Mouse (Mus musculus) CH12.LX (cell line): ENCODE measurements around the gene Mon2. TPM values are rescaled to one million over a fixed set of nuclear protein-coding genes. Genes with fewer than 3 reads are reported as not detected.

Source experiments
- DNase-seq: peaks from one replicate; pipeline ENCODE4 v3.0.0-alpha.2; 2013; ENCODE audit errors: extremely low read depth
- H3K27ac ChIP-seq: 2 replicates; pipeline ENCODE4 v1.5.1; 2012; ENCODE audit warnings: low read depth, mild to moderate bottlenecking, control low read depth, moderate library complexity; ENCODE audit not compliant: insufficient read depth
- H3K27me3 ChIP-seq: replicated peaks from 2 replicates; pipeline ENCODE3; 2012; ENCODE audit warnings: inconsistent platforms
- H3K36me3 ChIP-seq, 2 experiments: replicated peaks in 1 of 2; 2 replicates each; pipeline versions ENCODE3 to v1.6.1; 2012; ENCODE audit warnings: inconsistent platforms in 1 of 2, low read length in 1 of 2, mild to moderate bottlenecking in 1 of 2, mixed read lengths in 1 of 2, moderate library complexity in 1 of 2; ENCODE audit not compliant: control insufficient read depth in 1 of 2, insufficient read depth in 1 of 2
- H3K4me1 ChIP-seq, 2 experiments: 2 replicates each; pipeline ENCODE4 v1.6.1; 2012; ENCODE audit warnings: inconsistent platforms in 1 of 2, moderate library complexity in 1 of 2; ENCODE audit not compliant: insufficient read depth in 2 of 2, control insufficient read depth in 1 of 2
- H3K4me2 ChIP-seq: 2 replicates; pipeline ENCODE4 v1.6.1; 2012; ENCODE audit warnings: low read depth, mild to moderate bottlenecking, control low read depth; ENCODE audit not compliant: poor library complexity, insufficient read depth, severe bottlenecking
- H3K4me3 ChIP-seq, 3 experiments: fragments of 150-350 bp in 1 of 3; sonication (generic) in 1 of 3; replicated peaks in 1 of 3; 2 replicates each; pipeline versions ENCODE3 to v1.5.1; 2011 to 2012; ENCODE audit warnings: low read depth in 2 of 3, low read length in 2 of 3, mild to moderate bottlenecking in 2 of 3, moderate library complexity in 2 of 3, control low read depth in 1 of 3, improper control_type of control experiment in 1 of 3, inconsistent platforms in 1 of 3, mixed read lengths in 1 of 3; ENCODE audit not compliant: poor library complexity in 1 of 3
- H3K79me2 ChIP-seq: replicated peaks from 2 replicates; pipeline ENCODE4 v1.6.1; 2012; ENCODE audit warnings: mild to moderate bottlenecking, moderate library complexity; ENCODE audit not compliant: control insufficient read depth, poor library complexity, insufficient read depth, severe bottlenecking; ENCODE audit errors: extremely low read depth
- H3K9ac ChIP-seq: 2 replicates; pipeline ENCODE4 v1.6.1; 2012; ENCODE audit warnings: low read depth, mild to moderate bottlenecking, control low read depth, moderate library complexity; ENCODE audit not compliant: insufficient read depth
- H3K9me3 ChIP-seq: replicated peaks from 2 replicates; pipeline ENCODE3; 2012; ENCODE audit warnings: low read length, inconsistent platforms, mixed read lengths
- CHD1 ChIP-seq: IDR thresholded peaks from 2 replicates; pipeline ENCODE4 v1.6.1; 2012; ENCODE audit warnings: low read depth, low read length, improper control_type of control experiment, inconsistent platforms
- CHD2 ChIP-seq: IDR thresholded peaks from 2 replicates; pipeline ENCODE4 v1.6.1; 2011; ENCODE audit warnings: low read length, improper control_type of control experiment
- CTCF ChIP-seq, 2 experiments: IDR thresholded peaks in 1 of 2; conservative IDR thresholded peaks in 1 of 2; 2 replicates each; pipeline ENCODE4 v1.5.1; 2011 to 2012; ENCODE audit warnings: low read depth in 2 of 2, low read length in 2 of 2, improper control_type of control experiment in 1 of 2, inconsistent platforms in 1 of 2, mild to moderate bottlenecking in 1 of 2, moderate library complexity in 1 of 2
- ELF1 ChIP-seq: IDR thresholded peaks from 2 replicates; pipeline ENCODE4 v1.6.1; 2014; ENCODE audit warnings: low read depth, mild to moderate bottlenecking, inconsistent platforms, low read length, improper control_type of control experiment
- EP300 ChIP-seq: IDR thresholded peaks from 2 replicates; pipeline ENCODE4 v1.6.1; 2011; ENCODE audit warnings: low read length, improper control_type of control experiment
- ETS1 ChIP-seq: conservative IDR thresholded peaks from 2 replicates; pipeline ENCODE4 v1.6.1; 2012; ENCODE audit warnings: low read depth, mild to moderate bottlenecking, inconsistent platforms, low read length, improper control_type of control experiment, moderate library complexity
- IRF4 ChIP-seq: IDR thresholded peaks from 2 replicates; pipeline ENCODE4 v1.6.1; 2014; ENCODE audit warnings: low read depth, mild to moderate bottlenecking, inconsistent platforms, low read length, improper control_type of control experiment
- JUN ChIP-seq: IDR thresholded peaks from 2 replicates; pipeline ENCODE4 v1.6.1; 2011; ENCODE audit warnings: low read depth, mild to moderate bottlenecking, low read length, improper control_type of control experiment, moderate library complexity; ENCODE audit not compliant: insufficient read depth
- KAT2A ChIP-seq: IDR thresholded peaks from 2 replicates; pipeline ENCODE4 v1.6.1; 2012; ENCODE audit warnings: low read length, improper control_type of control experiment, inconsistent platforms; ENCODE audit not compliant: insufficient replicate concordance
- MAX ChIP-seq: IDR thresholded peaks from 2 replicates; pipeline ENCODE4 v1.6.1; 2011; ENCODE audit warnings: low read length, improper control_type of control experiment
- MAZ ChIP-seq: IDR thresholded peaks from 2 replicates; pipeline ENCODE4 v1.6.1; 2012; ENCODE audit warnings: low read depth, mild to moderate bottlenecking, inconsistent platforms, low read length, improper control_type of control experiment, moderate library complexity
- MEF2A ChIP-seq: IDR thresholded peaks from 2 replicates; pipeline ENCODE4 v1.6.1; 2014; ENCODE audit warnings: low read depth, mild to moderate bottlenecking, inconsistent platforms, low read length, improper control_type of control experiment, borderline replicate concordance
- MXI1 ChIP-seq: IDR thresholded peaks from 2 replicates; pipeline ENCODE4 v1.6.1; 2011; ENCODE audit warnings: mild to moderate bottlenecking, low read depth, low read length, improper control_type of control experiment
- MYC ChIP-seq: IDR thresholded peaks from 2 replicates; pipeline ENCODE4 v1.6.1; 2011; ENCODE audit warnings: low read depth, mild to moderate bottlenecking, improper control_type of control experiment, low read length
- NELFE ChIP-seq: IDR thresholded peaks from 2 replicates; pipeline ENCODE4 v1.6.1; 2011; ENCODE audit warnings: low read depth, low read length, improper control_type of control experiment
- NRF1 ChIP-seq: IDR thresholded peaks from 2 replicates; pipeline ENCODE4 v1.6.1; 2014; ENCODE audit warnings: low read depth, mild to moderate bottlenecking, inconsistent platforms, low read length, improper control_type of control experiment, moderate library complexity
- PAX5 ChIP-seq: IDR thresholded peaks from 2 replicates; pipeline ENCODE4 v1.6.1; 2012; ENCODE audit warnings: low read length, inconsistent platforms, mixed read lengths
- POLR2A ChIP-seq: IDR thresholded peaks from 2 replicates; pipeline ENCODE4 v1.6.1; 2011; ENCODE audit warnings: low read depth, mild to moderate bottlenecking, improper control_type of control experiment, low read length
- RAD21 ChIP-seq: IDR thresholded peaks from 2 replicates; pipeline ENCODE4 v1.6.1; 2011; ENCODE audit warnings: low read depth, mild to moderate bottlenecking, low read length, improper control_type of control experiment, moderate library complexity
- SIN3A ChIP-seq: IDR thresholded peaks from 2 replicates; pipeline ENCODE4 v1.6.1; 2012; ENCODE audit warnings: low read length, improper control_type of control experiment, inconsistent platforms
- TBP ChIP-seq: conservative IDR thresholded peaks from 2 replicates; pipeline ENCODE4 v1.6.1; 2011; ENCODE audit warnings: low read depth, low read length, improper control_type of control experiment
- TCF12 ChIP-seq: IDR thresholded peaks from 2 replicates; pipeline ENCODE4 v1.6.1; 2014; ENCODE audit warnings: low read depth, mild to moderate bottlenecking, inconsistent platforms, low read length, improper control_type of control experiment
- USF1 ChIP-seq: IDR thresholded peaks from 2 replicates; pipeline ENCODE4 v1.6.1; 2014; ENCODE audit warnings: low read depth, mild to moderate bottlenecking, inconsistent platforms, low read length, improper control_type of control experiment
- USF2 ChIP-seq: conservative IDR thresholded peaks from 2 replicates; pipeline ENCODE4 v1.6.1; 2011; ENCODE audit warnings: low read depth, low read length, improper control_type of control experiment
- ZC3H11A ChIP-seq: IDR thresholded peaks from 2 replicates; pipeline ENCODE4 v1.6.1; 2012; ENCODE audit warnings: low read depth, mild to moderate bottlenecking, inconsistent platforms, low read length, improper control_type of control experiment
- ZKSCAN1 ChIP-seq: IDR thresholded peaks from 2 replicates; pipeline ENCODE4 v1.6.1; 2012; ENCODE audit warnings: low read depth, inconsistent platforms, low read length, improper control_type of control experiment, borderline replicate concordance
- ZMIZ1 ChIP-seq: IDR thresholded peaks from 2 replicates; pipeline ENCODE4 v1.6.1; 2012; ENCODE audit warnings: low read depth, mild to moderate bottlenecking, inconsistent platforms, low read length, improper control_type of control experiment
- dilution Hi-C: fragments of 300-500 bp; cut with MboI; formaldehyde crosslinking; loops from 2 replicates; pipeline ENCODE4 v1.14.3; 2020; ENCODE audit warnings: low sequenced_read_pairs; ENCODE audit not compliant: extremely low pct_unique_long_range_greater_than_20kb, extremely low pct_ligation_motif_present
- in situ Hi-C: fragments of 300-500 bp; cut with MboI; formaldehyde crosslinking; loops from 3 replicates; pipeline ENCODE4 v1.14.3; 2019; ENCODE audit warnings: low sequenced_read_pairs, low pct_ligation_motif_present, low pct_unique_long_range_greater_than_20kb, mixed read lengths
- polyA plus RNA-seq: library from polyadenylated mRNA; unstranded; fragments of >175 nt; gene quantifications from 2 replicates; pipeline ENCODE4 v1.2.1, GENCODE M21; 2012; ENCODE audit warnings: low read depth; ENCODE audit not compliant: insufficient read length
- total RNA-seq, 2 experiments: library from RNA; depleted of rRNA; stranded (reverse); fragments of 300-350 nt in 1 of 2; fragments of >200 nt in 1 of 2; gene quantifications; 2 replicates each; pipeline ENCODE4 v1.2.3; 2012 to 2014

Mon2 gene
- total and polyA plus RNA-seq, 3 experiments, result 18.6 to 31.0 (median 28.8) TPM

DNA sequence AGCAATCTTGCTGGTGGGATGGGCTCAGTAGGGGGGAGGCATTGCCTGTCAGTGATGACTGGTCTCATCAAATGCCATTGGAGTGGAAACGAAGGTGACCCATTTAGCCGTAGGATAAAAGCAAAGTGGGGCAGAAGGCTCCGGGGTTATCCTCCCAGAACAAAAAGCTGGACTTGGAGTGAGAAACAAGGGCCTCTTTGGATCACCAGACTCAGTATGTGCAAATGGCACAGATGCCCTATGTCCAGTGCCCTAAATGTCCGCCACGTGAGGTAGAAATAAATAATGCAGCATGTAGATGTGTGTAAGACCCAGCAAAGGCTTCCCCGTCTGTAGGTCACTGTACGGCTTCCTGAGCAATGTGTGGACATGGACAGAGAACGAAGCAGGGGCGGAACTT lies 113.7 kb downstream of the Mon2 start:
- H3K9me3 ChIP-seq, result no peaks in the 10 kb centered on the region
- H3K9ac ChIP-seq, result no peak overlapping the region
- TF ChIP-seq RAD21 (no peak), USF1 (no peak), ZC3H11A (no peak), ETS1 (no peak), USF2 (no peak), JUN (no peak), NRF1 (no peak), EP300 (no peak), MAZ (no peak), KAT2A (no peak), MXI1 (no peak), ZMIZ1 (no peak), ZKSCAN1 (no peak), CTCF (conservative IDR thresholded peaks at IDR 0.05 in 1 of 2, IDR thresholded peaks at IDR 0.05 in 1 of 2; ENCODE audit: low read depth in 2 of 2, low read length in 2 of 2) (no peak), CHD2 (no peak), PAX5 (no peak)
- H3K4me1 ChIP-seq, result no peaks in the 10 kb centered on the region
- no peak for DNase-seq
- dilution Hi-C loops, result no loop called here
- no peak overlapping the region for H3K27ac ChIP-seq
- H3K79me2 ChIP-seq, result no peaks in the 10 kb centered on the region
- no peaks in the 10 kb centered on the region for H3K27me3 ChIP-seq
- in situ Hi-C loops, result no loop called here
- no peak overlapping the region for H3K4me2 ChIP-seq
- H3K4me3 ChIP-seq, result no peak overlapping the region
- H3K36me3 ChIP-seq, result no peaks in the 10 kb centered on the region

DNA sequence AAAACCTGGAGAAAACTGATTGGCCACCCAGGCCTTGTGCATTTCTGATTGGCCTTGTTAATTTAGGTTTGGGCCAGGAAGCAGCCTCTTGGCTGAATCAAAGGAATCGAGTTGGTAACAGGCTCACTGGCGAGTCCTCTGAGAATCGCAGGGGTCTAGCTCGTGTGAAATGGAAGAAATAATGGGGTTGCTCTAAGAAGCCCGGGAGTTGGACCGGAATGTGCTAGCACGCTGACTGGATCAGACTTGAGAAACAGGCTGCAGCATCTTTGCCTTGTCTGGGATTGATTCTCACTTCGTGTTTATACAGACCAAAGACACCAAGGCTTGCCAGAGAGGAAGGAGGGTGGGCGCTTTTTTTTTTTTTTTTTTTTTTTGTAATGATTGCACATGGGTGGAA lies 114.8 kb downstream of the Mon2 start:
- dilution Hi-C loops, result no loop called here
- Histone ChIP-seq H3K36me3 (no peaks in the 10 kb centered on the region), H3K4me2 (no peak overlapping the region), H3K4me3 (no peak overlapping the region), H3K27me3 (no peaks in the 10 kb centered on the region), H3K79me2 (no peaks in the 10 kb centered on the region), H3K27ac (no peak overlapping the region), H3K9ac (no peak overlapping the region), H3K9me3 (no peaks in the 10 kb centered on the region), H3K4me1 (no peaks in the 10 kb centered on the region)
- in situ Hi-C loops, result no loop called here
- TF ChIP-seq MAX (no peak), ZKSCAN1 (no peak), ELF1 (no peak), IRF4 (no peak), POLR2A (no peak), TBP (no peak), MAZ (no peak), JUN (no peak), MEF2A (no peak), USF2 (no peak), USF1 (no peak), CHD1 (no peak), SIN3A (no peak), TCF12 (no peak), MYC (no peak), NELFE (no peak)
- DNase-seq, result no peak
